Mouse (Mus musculus): ENCODE results near the gene Eml4.

Eml4 gene

GRCm38 (mm10) chr17:83513655-83514212, 163.0 kb downstream of the Eml4 start:
- DNase-seq, result no peak

GRCm38 (mm10) chr17:83514213-83514701, 163.5 kb downstream of the Eml4 start:
- peak; percentile 92 to 95 for DNase-seq

- no peak for DNase-seq
These were observed 166.7 kb downstream of the Eml4 start, which contains the start of gene Cox7a2l for GRCm38 (mm10) chr17:83517280-83518015. Gene Cox7a2l, minus strand, starts transcription at chr17:83517330.

GRCm38 (mm10) chr17:83521881-83522280, 171.2 kb downstream of the Eml4 start:
- DNase-seq, result no peak

GRCm38 (mm10) chr17:83522590-83523379, 172.1 kb downstream of the Eml4 start:
- peak; percentile 53 to 62 for DNase-seq

- no peak for DNase-seq
These were observed 174.0 kb downstream of the Eml4 start for GRCm38 (mm10) chr17:83524753-83525152.

- DNase-seq, result peak in 1 of 2 experiments; percentile 34
These were observed 174.9 kb downstream of the Eml4 start for GRCm38 (mm10) chr17:83525596-83525995.

GRCm38 (mm10) chr17:83526091-83526561, 175.4 kb downstream of the Eml4 start:
- DNase-seq, result peak in 1 of 2 experiments; percentile 19

GRCm38 (mm10) chr17:83526624-83527532, 176.1 kb downstream of the Eml4 start:
- peak; percentile 62 to 73 for DNase-seq

GRCm38 (mm10) chr17:83527651-83528381, 177.1 kb downstream of the Eml4 start:
- peak; percentile 58 to 63 for DNase-seq

Data from kidney, postnatal 36 days (tissue).